Mouse (Mus musculus) liver, adult 2 months (tissue): ENCODE results near the gene Krt28. TPM values are rescaled to one million over a fixed set of nuclear protein-coding genes. Genes with fewer than 3 reads are reported as not detected.
A peak's percentile ranks its signal among the peaks of the same experiment; 100 is the strongest.

ENCODE experiments used
- DNase-seq: peaks from one replicate; pipeline ENCODE4 v3.0.0-alpha.2; 2011; ENCODE audit warnings: low read depth, low spot score; ENCODE audit errors: extremely low read depth
- H3K27ac ChIP-seq: fragments of 200-500 bp; replicated peaks from 2 replicates; pipeline ENCODE4 v1.5.1; 2012; ENCODE audit warnings: low read depth, mild to moderate bottlenecking, control low read depth, inconsistent platforms, low read length; ENCODE audit not compliant: insufficient read depth
- H3K27me3 ChIP-seq: fragments of 200-500 bp; 2 replicates; pipeline ENCODE4 v1.6.1; 2012; ENCODE audit warnings: mild to moderate bottlenecking, moderate library complexity, low read length, inconsistent platforms; ENCODE audit not compliant: control insufficient read depth, insufficient read depth
- H3K36me3 ChIP-seq: fragments of 200-500 bp; 2 replicates; pipeline ENCODE4 v1.6.1; 2012; ENCODE audit warnings: low read length, inconsistent platforms; ENCODE audit not compliant: control insufficient read depth, insufficient read depth
- H3K4me1 ChIP-seq: fragments of 200-500 bp; 2 replicates; pipeline ENCODE4 v1.6.1; 2011; ENCODE audit warnings: low read length; ENCODE audit not compliant: control insufficient read depth, insufficient read depth
- H3K4me3 ChIP-seq: fragments of 200-500 bp; 2 replicates; pipeline ENCODE4 v1.5.1; 2011; ENCODE audit warnings: low read depth, mild to moderate bottlenecking, control low read depth, low read length, moderate library complexity; ENCODE audit not compliant: insufficient read depth
- H3K79me2 ChIP-seq: fragments of 200-500 bp; 2 replicates; pipeline ENCODE4 v1.6.1; 2012; ENCODE audit warnings: inconsistent platforms, mild to moderate bottlenecking, low read length, moderate library complexity; ENCODE audit not compliant: control insufficient read depth, insufficient read depth
- H3K9ac ChIP-seq: fragments of 200-500 bp; 2 replicates; pipeline ENCODE4 v1.6.1; 2012; ENCODE audit warnings: low read depth, mild to moderate bottlenecking, control low read depth, inconsistent platforms, low read length
- CTCF ChIP-seq: fragments of 200-500 bp; IDR thresholded peaks from 2 replicates; pipeline ENCODE4 v1.5.1; 2011; ENCODE audit warnings: low read depth, low read length, control low read depth
- POLR2A ChIP-seq: fragments of 200-500 bp; IDR thresholded peaks from 2 replicates; pipeline ENCODE4 v1.6.1; 2011; ENCODE audit warnings: low read length, control low read depth; ENCODE audit not compliant: insufficient read depth; ENCODE audit errors: extremely low read depth
- WGBS: fragments of 180-500 bp; shearing (Covaris S2); methylation state at CpG from one replicate; pipeline ENCODE4 v1.1.7; 2018; 5-methylcytosine and 5-hydroxymethylcytosine counted together
- polyA plus RNA-seq: library from polyadenylated mRNA; depleted of rRNA; stranded (reverse); fragments of >200 nt; gene quantifications from 2 replicates; pipeline ENCODE4 v1.2.3, GENCODE M21; 2012; rRNA removed
- total RNA-seq: library from RNA; depleted of rRNA; stranded (reverse); fragments of >200 nt; gene quantifications from 2 replicates; pipeline ENCODE4 v1.2.3, GENCODE M21; 2014; rRNA removed

Gene Krt28
- total and polyA plus RNA-seq, 2 experiments, result not detected

GRCm38 (mm10) chr11:99329655-99330054 is 45.0 kb downstream of the Krt28 start:
- no peak overlapping the region for H3K9ac ChIP-seq
- H3K27me3 ChIP-seq, result no peaks in the 10 kb centered on the region
- H3K36me3 ChIP-seq, result no peaks in the 10 kb centered on the region
- no peaks in the 10 kb centered on the region for H3K4me1 ChIP-seq
- 76% methylated on average over 2 of the region's 2 CpGs for WGBS
- no peak overlapping the region for H3K4me3 ChIP-seq
- no peak for DNase-seq
- TF ChIP-seq CTCF, result no peak
- H3K27ac ChIP-seq, result no peak overlapping the region
- H3K79me2 ChIP-seq, result no peaks in the 10 kb centered on the region

GRCm38 (mm10) chr11:99322851-99323250 is 51.9 kb downstream of the Krt28 start, which contains the start of gene Krt25:
TSS of gene Krt25 (minus strand) at chr11:99322951.
- TF ChIP-seq POLR2A (no peak), CTCF (no peak)
- DNase-seq, result no peak
- Histone ChIP-seq H3K4me3 (no peak within 1 kb of the TSS), H3K79me2 (no peaks in the 10 kb centered on the region), H3K9ac (no peak within 1 kb of the TSS), H3K27ac (no peak within 1 kb of the TSS), H3K4me1 (no peaks in the 10 kb centered on the region), H3K36me3 (no peaks in the 10 kb centered on the region), H3K27me3 (no peaks in the 10 kb centered on the region)
- WGBS, result 88% methylated on average over 11 of the region's 11 CpGs

- TF ChIP-seq CTCF (no peak), POLR2A (no peak)
- Histone ChIP-seq H3K9ac (no peak overlapping the region), H3K36me3 (no peaks in the 10 kb centered on the region), H3K4me3 (no peak overlapping the region), H3K4me1 (no peaks in the 10 kb centered on the region), H3K79me2 (no peaks in the 10 kb centered on the region), H3K27ac (no peak overlapping the region), H3K27me3 (no peaks in the 10 kb centered on the region)
- no peak for DNase-seq
- 94% methylated on average over 14 of the region's 14 CpGs for WGBS
These were observed 53.6 kb downstream of the Krt28 start for GRCm38 (mm10) chr11:99321094-99321493.

GRCm38 (mm10) chr11:99319127-99319526 is 55.6 kb downstream of the Krt28 start:
- Histone ChIP-seq H3K9ac (no peak overlapping the region), H3K79me2 (no peaks in the 10 kb centered on the region), H3K27ac (no peak overlapping the region), H3K36me3 (no peaks in the 10 kb centered on the region), H3K4me3 (no peak overlapping the region), H3K27me3 (no peaks in the 10 kb centered on the region), H3K4me1 (no peaks in the 10 kb centered on the region)
- TF ChIP-seq CTCF (no peak), POLR2A (no peak)
- 16% methylated on average over 9 of the region's 9 CpGs for WGBS
- DNase-seq, result peak; percentile 10

- no peak for TF ChIP-seq POLR2A
- no peak for TF ChIP-seq CTCF
- no peaks in the 10 kb centered on the region for H3K4me1 ChIP-seq
- no peak for DNase-seq
- no peaks in the 10 kb centered on the region for H3K79me2 ChIP-seq
- no peak overlapping the region for H3K4me3 ChIP-seq
- H3K36me3 ChIP-seq, result no peaks in the 10 kb centered on the region
- no peak overlapping the region for H3K9ac ChIP-seq
- WGBS, result 81% methylated on average over 8 of the region's 8 CpGs
- no peak overlapping the region for H3K27ac ChIP-seq
- no peaks in the 10 kb centered on the region for H3K27me3 ChIP-seq
These were observed 58.2 kb downstream of the Krt28 start for GRCm38 (mm10) chr11:99316543-99316942.

Other genes starting within 250 kb of the Krt28 start
- 0.55 and 0.74 TPM in 2 replicates for gene Ccr7, start 219.8 kb downstream of the Krt28 start, total RNA-seq
- gene Ccr7, start 219.8 kb downstream of the Krt28 start, polyA plus RNA-seq, result 0.91 and 1.5 TPM in 2 replicates
- 25.5 and 35.9 TPM in 2 replicates for gene Smarce1, start 143.9 kb downstream of the Krt28 start, total RNA-seq
- gene Smarce1, start 143.9 kb downstream of the Krt28 start, polyA plus RNA-seq, result 8.7 and 11.9 TPM in 2 replicates
- 0.07 and 0.09 TPM in 2 replicates for gene Krt222, start 130.8 kb downstream of the Krt28 start, total RNA-seq
- not detected in 2 replicates for gene Krt222, start 130.8 kb downstream of the Krt28 start, polyA plus RNA-seq
- not detected in 2 replicates for gene Krt24, start 89.6 kb downstream of the Krt28 start, total RNA-seq
- not detected in 2 replicates for gene Krt24, start 89.6 kb downstream of the Krt28 start, polyA plus RNA-seq
- not detected in 2 replicates for gene Krt25, start 52.0 kb downstream of the Krt28 start, total RNA-seq
- not detected in 2 replicates for gene Krt25, start 52.0 kb downstream of the Krt28 start, polyA plus RNA-seq
- not detected in 2 replicates for gene Krt26, start 36.9 kb downstream of the Krt28 start, total RNA-seq
- not detected in 2 replicates for gene Krt26, start 36.9 kb downstream of the Krt28 start, polyA plus RNA-seq
- not detected in 2 replicates for gene Krt27, start 23.8 kb downstream of the Krt28 start, total RNA-seq
- not detected in 2 replicates for gene Krt27, start 23.8 kb downstream of the Krt28 start, polyA plus RNA-seq
- 0.37 and 0.87 TPM in 2 replicates for gene Krt10, start 14.5 kb upstream of the Krt28 start, total RNA-seq
- gene Krt10, start 14.5 kb upstream of the Krt28 start, polyA plus RNA-seq, result 0.29 and 0.76 TPM in 2 replicates
- gene Krt12, start 47.4 kb upstream of the Krt28 start, total RNA-seq, result not detected in 2 replicates
- gene Krt12, start 47.4 kb upstream of the Krt28 start, polyA plus RNA-seq, result not detected in 2 replicates
- 0.09 TPM in 1 of 2 replicates, not detected in the other for gene Krt20, start 63.2 kb upstream of the Krt28 start, total RNA-seq
- gene Krt20, start 63.2 kb upstream of the Krt28 start, polyA plus RNA-seq, result 0.04 and 0.15 TPM in 2 replicates
- gene Krt23, start 118.2 kb upstream of the Krt28 start, total RNA-seq, result 4.0 and 6.4 TPM in 2 replicates
- gene Krt23, start 118.2 kb upstream of the Krt28 start, polyA plus RNA-seq, result 1.4 and 1.7 TPM in 2 replicates
- not detected in 2 replicates for gene Krt39, start 146.4 kb upstream of the Krt28 start, total RNA-seq
- not detected in 2 replicates for gene Krt39, start 146.4 kb upstream of the Krt28 start, polyA plus RNA-seq
- not detected in 2 replicates for gene Krt40, start 168.3 kb upstream of the Krt28 start, total RNA-seq
- not detected in 2 replicates for gene Krt40, start 168.3 kb upstream of the Krt28 start, polyA plus RNA-seq
- gene Krtap3-3, start 176.0 kb upstream of the Krt28 start, total RNA-seq, result not detected in 2 replicates
- not detected in 2 replicates for gene Krtap3-3, start 176.0 kb upstream of the Krt28 start, polyA plus RNA-seq
- not detected in 2 replicates for gene Krtap3-2, start 181.9 kb upstream of the Krt28 start, total RNA-seq
- gene Krtap3-2, start 181.9 kb upstream of the Krt28 start, polyA plus RNA-seq, result not detected in 2 replicates
- not detected in 2 replicates for gene Gm11939, start 184.6 kb upstream of the Krt28 start, total RNA-seq
- gene Gm11939, start 184.6 kb upstream of the Krt28 start, polyA plus RNA-seq, result not detected in 2 replicates
- not detected in 2 replicates for gene Krtap3-1, start 191.7 kb upstream of the Krt28 start, total RNA-seq
- not detected in 2 replicates for gene Krtap3-1, start 191.7 kb upstream of the Krt28 start, polyA plus RNA-seq
- not detected in 2 replicates for gene Krtap1-5, start 206.1 kb upstream of the Krt28 start, total RNA-seq
- not detected in 2 replicates for gene Krtap1-5, start 206.1 kb upstream of the Krt28 start, polyA plus RNA-seq
- not detected in 2 replicates for gene Krtap1-4, start 208.8 kb upstream of the Krt28 start, total RNA-seq
- not detected in 2 replicates for gene Krtap1-4, start 208.8 kb upstream of the Krt28 start, polyA plus RNA-seq
- not detected in 2 replicates for gene Krtap1-3, start 216.4 kb upstream of the Krt28 start, total RNA-seq
- not detected in 2 replicates for gene Krtap1-3, start 216.4 kb upstream of the Krt28 start, polyA plus RNA-seq
- gene Krtap9-3, start 223.2 kb upstream of the Krt28 start, total RNA-seq, result not detected in 2 replicates
- not detected in 2 replicates for gene Krtap9-3, start 223.2 kb upstream of the Krt28 start, polyA plus RNA-seq
- not detected in 2 replicates for gene Gm11938, start 228.4 kb upstream of the Krt28 start, total RNA-seq
- gene Gm11938, start 228.4 kb upstream of the Krt28 start, polyA plus RNA-seq, result not detected in 2 replicates
- gene Gm11937, start 235.3 kb upstream of the Krt28 start, total RNA-seq, result not detected in 2 replicates
- gene Gm11937, start 235.3 kb upstream of the Krt28 start, polyA plus RNA-seq, result not detected in 2 replicates
- gene Krtap2-4, start 239.9 kb upstream of the Krt28 start, total RNA-seq, result not detected in 2 replicates
- not detected in 2 replicates for gene Krtap2-4, start 239.9 kb upstream of the Krt28 start, polyA plus RNA-seq
- not detected in 2 replicates for gene Gm11562, start 245.5 kb upstream of the Krt28 start, total RNA-seq
- not detected in 2 replicates for gene Gm11562, start 245.5 kb upstream of the Krt28 start, polyA plus RNA-seq